Mouse (Mus musculus): ENCODE measurements around the gene Ikbip.
A peak's percentile ranks its signal among the peaks of the same experiment; 100 is the strongest.

Gene Ikbip

GRCm38 (mm10) chr10:91122646-91123045, 39.9 kb downstream of the Ikbip start:
- DNase-seq (ENCODE audit: low spot score in 2 of 2): no peak

DNA sequence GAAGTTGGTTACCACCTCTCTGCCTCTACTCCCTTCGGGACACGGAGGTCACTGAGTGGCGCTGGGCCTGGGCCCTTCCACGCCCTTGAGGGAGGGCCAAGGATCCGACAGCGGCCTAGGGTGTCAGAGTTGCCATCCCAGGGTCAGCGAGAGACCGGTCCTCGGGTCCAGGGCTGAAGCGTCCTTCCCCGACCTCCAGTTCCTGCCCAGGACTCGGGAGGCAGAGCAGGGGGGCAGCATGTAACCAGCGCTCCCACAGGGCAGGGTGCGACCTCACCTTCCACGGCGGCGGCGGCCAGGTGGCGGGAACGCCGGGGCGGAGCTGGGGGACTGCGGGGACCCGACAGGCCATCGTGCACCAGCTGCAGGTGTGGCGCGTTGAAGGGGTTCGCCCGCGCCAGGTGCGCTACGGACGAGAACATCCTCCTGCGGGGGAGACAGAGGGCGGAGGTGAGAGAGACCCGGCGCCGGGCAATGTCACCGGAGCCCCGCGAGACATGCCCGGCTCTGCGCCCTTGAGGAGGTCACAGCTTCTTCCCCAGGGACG, 40.6 kb downstream of the Ikbip start:
- peak in 1 of 2 experiments; percentile 13 for DNase-seq (ENCODE audit: low spot score in 2 of 2)

- DNase-seq (ENCODE audit: low spot score in 2 of 2): peak; percentile 96 to 98
These were observed 41.4 kb downstream of the Ikbip start, which contains the start of gene Slc25a3 for GRCm38 (mm10) chr10:91123828-91124822. Gene Slc25a3, minus strand, starts transcription at chr10:91124059.

DNA sequence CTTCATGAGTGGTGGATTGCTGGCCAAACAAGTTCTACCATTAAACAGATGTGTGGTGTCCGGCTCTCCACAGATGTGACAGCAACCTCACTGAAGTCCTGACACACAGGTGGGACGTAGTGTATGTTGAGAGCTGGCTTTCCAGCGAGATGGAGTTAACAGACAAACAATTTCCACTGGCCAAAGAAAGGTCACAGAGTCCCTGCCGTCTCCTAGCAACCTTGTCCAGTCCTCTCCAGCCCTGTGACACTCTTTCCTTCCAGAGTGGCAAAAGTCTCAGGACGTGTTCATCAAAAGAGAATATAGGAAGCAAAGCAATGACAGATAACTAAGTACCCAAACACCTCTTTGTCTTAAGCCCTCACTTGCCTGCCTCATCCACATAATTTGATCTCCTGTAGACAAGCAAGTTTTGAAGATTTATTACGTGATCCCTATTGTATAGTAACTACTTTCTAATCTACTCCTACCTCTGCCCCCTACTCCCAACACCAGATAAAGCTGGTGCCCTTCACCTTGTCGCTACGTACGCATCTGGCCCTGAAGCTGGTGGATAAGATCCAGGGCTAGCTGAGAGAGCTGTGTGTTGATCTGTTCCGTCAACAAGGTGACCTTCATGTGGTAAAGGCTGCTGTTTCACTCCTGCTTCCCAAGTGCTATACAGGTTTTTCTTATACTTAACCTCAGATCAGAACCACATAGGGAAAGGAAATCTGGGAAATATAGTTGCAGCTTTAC, 44.0 kb downstream of the Ikbip start:
- DNase-seq (ENCODE audit: low spot score in 2 of 2): no peak

DNA sequence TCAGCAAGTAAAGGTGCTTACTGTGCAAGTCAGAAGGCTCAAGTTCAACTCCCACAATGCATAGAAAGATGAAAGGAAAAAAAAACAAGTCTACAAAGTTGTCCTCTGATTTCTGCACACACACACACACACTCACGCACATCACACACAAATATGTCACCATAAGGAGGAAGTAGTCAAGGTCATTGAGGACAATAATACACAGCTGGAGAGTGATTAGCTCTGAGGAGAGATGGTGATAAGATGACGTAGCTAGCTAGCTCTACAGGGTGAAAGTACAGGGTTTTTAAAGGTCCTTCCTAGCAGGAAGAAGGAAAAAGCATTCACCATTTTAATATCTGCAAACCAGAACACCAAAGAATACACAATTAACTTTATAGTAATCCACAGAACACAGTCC, 44.7 kb downstream of the Ikbip start:
- no peak for DNase-seq (ENCODE audit: low spot score in 2 of 2)

DNA sequence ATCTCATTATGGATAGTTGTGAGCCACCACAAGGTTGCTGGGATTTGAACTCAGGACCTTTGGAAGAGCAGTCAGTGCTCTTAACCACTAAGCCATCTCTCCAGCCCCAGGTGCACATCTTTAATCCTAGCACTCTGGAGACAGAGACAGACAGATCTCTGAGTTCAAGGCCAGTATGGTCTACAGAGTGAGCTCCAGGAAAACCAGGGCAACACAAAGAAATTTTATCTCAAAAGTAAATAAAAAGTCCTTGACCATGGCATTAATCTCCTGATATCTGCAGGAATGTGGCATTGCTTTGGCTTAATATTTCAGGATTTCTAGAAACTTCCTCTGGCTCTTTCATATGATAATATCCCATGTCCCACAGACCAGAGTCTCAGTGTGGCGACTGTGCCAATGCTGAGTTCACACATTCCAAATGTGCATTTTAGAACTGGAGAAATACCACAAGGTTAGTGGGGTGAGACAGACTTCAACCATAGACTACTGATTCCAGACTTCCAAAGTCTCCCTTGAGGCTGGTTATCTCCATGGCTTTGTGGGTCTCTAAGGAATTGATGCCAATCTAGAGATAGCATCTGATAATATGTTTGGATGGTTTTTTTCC, 45.9 kb downstream of the Ikbip start:
- no peak for DNase-seq (ENCODE audit: low spot score in 2 of 2)

DNA sequence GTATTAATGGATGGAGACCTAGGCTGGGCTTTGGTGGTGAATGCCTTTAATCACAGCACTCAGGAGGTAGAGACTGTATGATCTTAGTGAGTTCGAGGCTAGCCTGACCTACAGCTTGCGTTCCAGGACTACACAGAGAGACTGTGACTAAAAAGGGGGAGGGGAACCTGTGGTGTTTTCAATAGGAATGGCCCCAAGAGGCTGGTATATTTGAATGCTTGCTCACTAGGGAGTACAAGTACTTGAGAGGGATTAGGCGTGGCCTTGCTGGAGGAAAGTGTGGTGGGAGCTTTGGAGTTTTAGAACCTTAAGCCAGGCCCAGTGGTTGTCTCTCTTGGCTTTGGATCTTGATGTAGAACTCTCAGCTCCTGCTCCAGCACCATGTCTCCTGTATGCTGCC, 48.1 kb downstream of the Ikbip start:
- no peak for DNase-seq (ENCODE audit: low spot score in 2 of 2)

DNA sequence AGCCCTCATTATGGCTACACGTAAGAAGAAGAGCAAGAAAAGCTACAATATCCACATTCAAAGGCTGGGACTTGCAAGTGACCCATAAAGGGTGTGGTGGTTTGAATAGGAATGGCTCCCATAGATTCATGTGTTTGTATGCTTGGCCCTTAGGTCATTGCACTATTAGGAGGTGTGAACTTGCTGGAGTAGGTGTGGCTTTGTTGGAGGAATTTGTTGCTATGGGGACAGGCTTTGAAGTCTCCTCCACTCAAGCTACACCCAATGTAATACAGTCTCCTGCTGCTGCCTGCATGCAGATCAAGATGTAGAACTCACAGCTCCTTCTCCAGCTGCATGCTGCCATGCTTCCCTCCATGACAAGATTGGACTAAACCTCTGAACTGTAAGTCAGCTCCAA, 48.8 kb downstream of the Ikbip start:
- no peak for DNase-seq (ENCODE audit: low spot score in 2 of 2)

- no peak for DNase-seq (ENCODE audit: low spot score in 2 of 2)
These were observed 52.7 kb downstream of the Ikbip start for GRCm38 (mm10) chr10:91135302-91135972.

GRCm38 (mm10) chr10:91137400-91137799, 54.7 kb downstream of the Ikbip start:
- DNase-seq (ENCODE audit: low spot score in 2 of 2): no peak

DNA sequence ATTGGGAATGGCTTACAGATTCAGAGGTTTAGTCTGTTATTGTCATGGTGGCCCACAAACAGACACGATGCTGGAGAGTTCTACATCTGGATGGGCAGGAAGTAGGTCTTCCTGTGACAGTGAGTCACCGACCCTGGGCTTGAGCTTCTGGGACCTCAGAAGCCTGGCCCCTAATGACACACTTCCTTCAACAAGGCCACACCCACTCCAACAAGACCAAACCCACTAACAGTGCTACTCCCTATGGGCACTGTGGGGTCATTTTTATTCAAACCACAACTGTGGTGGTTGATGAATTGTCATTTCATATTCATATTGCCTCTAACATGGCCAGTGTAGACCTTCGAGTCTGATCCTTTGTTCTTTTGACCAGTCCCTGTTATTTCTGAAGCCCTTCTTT, 55.6 kb downstream of the Ikbip start:
- DNase-seq (ENCODE audit: low spot score in 2 of 2): no peak

DNA sequence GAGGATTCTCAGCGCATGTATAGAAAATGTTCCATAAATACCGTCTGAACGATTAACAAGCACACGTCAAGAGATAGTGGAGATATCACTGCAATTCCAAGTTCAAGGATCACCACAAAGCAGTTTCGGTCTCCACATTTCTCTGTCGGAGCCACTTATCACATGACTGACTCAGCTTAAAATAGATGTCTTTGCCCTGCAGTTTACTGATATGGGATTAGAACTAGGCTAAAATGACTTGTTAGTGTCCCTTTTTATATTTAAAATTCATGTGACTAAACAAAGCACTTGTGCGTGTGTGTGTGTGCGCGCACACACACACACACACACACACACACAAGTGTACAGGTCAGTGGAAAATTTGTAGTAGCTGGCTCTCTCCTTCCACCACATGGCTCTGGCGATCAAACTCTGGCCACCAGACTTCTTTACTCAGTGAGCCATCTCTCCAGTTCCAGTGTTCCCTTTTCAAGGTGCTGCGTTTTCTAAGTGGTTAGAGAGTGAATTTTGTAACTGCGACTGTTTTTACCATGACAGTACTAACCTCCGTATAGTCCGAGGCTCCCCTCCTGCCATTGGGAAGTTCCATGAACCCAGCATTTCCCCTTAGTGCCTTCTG, 56.5 kb downstream of the Ikbip start:
- DNase-seq (ENCODE audit: low spot score in 2 of 2): no peak

DNA sequence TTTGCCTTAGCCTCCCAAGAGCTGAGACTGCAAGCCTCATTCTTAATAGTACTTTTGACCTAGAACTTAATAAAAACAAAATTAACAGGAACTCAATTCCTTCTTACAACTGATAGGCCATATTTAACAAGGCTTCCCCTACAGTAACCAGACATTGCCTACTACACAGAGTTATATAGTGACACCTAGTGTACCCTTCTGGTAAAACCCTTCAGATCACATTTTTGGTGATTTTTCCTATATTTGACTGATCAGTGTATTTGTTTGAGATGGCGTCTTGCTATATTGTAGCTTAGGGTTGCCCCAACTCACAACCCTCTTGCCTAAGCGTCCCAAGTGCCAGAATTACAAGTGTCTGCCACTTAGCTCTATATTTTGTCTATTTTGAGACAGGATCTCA, 58.8 kb downstream of the Ikbip start:
- DNase-seq (ENCODE audit: low spot score in 2 of 2): no peak

GRCm38 (mm10) chr10:91142654-91143191, 60.0 kb downstream of the Ikbip start:
- DNase-seq (ENCODE audit: low spot score in 2 of 2): no peak

DNA sequence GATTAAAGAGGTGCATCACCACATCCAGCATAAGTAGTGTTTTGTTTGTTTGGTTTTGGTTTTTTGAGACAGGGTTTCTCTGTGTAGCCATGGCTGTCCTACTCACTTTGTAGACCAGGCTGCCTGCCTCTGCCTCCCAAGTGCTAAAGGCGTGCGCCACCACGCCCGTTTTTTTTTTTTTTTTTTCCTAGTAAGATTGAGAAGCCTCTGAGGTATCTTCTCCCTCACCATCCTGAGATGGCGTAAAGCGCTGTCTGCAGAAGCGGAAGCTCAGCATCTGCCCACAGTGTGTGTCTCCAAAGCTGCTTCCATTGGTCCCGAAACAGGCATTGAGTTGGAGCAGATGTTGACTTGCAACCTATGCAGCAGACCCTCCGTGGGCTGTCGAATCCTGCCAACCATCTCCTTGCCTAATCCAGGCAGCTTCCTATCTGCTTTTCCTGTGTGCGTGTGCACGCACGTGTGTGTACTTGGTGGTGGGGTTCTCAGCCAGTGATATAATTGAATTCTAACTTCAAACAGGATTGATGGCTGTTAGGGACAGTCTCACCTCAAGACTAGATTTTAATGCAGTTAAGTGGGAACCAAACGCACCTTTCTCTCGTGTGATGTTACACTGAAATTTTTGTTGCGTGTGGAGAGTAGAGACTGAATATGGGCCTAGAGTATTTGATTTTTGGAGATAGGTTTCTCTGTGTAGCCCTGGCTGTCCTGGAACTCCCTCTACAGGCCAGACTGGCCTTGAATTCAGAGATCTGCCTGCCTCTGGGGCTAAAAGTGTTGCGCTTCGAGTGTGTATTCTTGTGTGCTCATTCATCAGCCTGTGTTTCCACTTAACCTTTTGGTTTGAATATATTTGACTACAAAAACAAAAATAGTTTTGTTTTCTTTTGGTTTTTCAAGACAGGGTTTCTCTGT, 60.8 kb downstream of the Ikbip start:
- no peak for DNase-seq (ENCODE audit: low spot score in 2 of 2)

DNA sequence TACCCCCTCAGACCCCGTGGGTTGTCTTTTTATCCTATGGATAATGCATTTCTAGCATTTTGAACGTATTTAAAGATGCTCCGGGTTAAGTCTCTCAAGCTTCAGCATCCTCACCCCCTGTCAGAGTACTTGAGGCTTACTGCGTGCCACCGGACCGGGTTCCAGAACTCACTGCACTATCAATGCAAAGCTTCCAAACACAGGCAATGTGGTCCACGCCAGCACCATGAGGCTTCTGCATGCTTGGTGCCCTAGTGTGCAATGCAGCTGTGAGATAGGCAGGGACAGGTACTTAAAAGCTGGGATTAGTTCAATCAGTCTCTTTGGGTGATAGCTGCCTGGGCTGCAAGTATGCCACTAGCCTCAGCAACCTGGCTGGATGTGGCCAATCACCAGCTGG, 62.7 kb downstream of the Ikbip start:
- DNase-seq (ENCODE audit: low spot score in 2 of 2): no peak
